Mouse (Mus musculus) embryonic facial prominence, embryonic 12.5 days (tissue): ENCODE measurements around the gene Fblim1. TPM values are rescaled to one million over a fixed set of nuclear protein-coding genes. Genes with fewer than 3 reads are reported as not detected.

ENCODE experiments used
- ATAC-seq: fragments of 200-750 bp; cut with Nextera tagmentation; 2 replicates; pipeline ENCODE4 v1.8.0; 2017; ENCODE audit not compliant: insufficient number of reproducible peaks, insufficient read depth, low FRiP score, low TSS enrichment
- H3K27ac ChIP-seq: fragments of 300-500 bp; sonication (generic); 2 replicates; pipeline ENCODE4 v1.5.1; 2016; ENCODE audit warnings: mild to moderate bottlenecking
- H3K27me3 ChIP-seq: fragments of 300-500 bp; sonication (generic); 2 replicates; pipeline ENCODE4 v1.6.1; 2016; ENCODE audit warnings: mild to moderate bottlenecking, moderate library complexity
- H3K36me3 ChIP-seq: fragments of 300-500 bp; sonication (generic); 2 replicates; pipeline ENCODE4 v1.6.1; 2016; ENCODE audit warnings: mild to moderate bottlenecking
- H3K4me1 ChIP-seq: fragments of 300-500 bp; sonication (generic); 2 replicates; pipeline ENCODE4 v1.6.1; 2016
- H3K4me2 ChIP-seq: fragments of 300-500 bp; sonication (generic); replicated peaks from 2 replicates; pipeline ENCODE4 v1.6.1; 2016; ENCODE audit warnings: mild to moderate bottlenecking, moderate library complexity
- H3K4me3 ChIP-seq: fragments of 300-500 bp; sonication (generic); 2 replicates; pipeline ENCODE4 v1.5.1; 2016; ENCODE audit warnings: mild to moderate bottlenecking
- H3K9ac ChIP-seq: fragments of 300-500 bp; sonication (generic); 2 replicates; pipeline ENCODE4 v1.6.1; 2016; ENCODE audit warnings: mild to moderate bottlenecking, moderate library complexity
- H3K9me3 ChIP-seq: fragments of 300-500 bp; sonication (generic); 2 replicates; pipeline ENCODE4 v1.6.1; 2016; ENCODE audit warnings: mild to moderate bottlenecking, moderate library complexity
- WGBS: fragments of 180-500 bp; shearing (Covaris S2); methylation state at CpG from one replicate; pipeline ENCODE4 v1.1.7; 2016; 5-methylcytosine and 5-hydroxymethylcytosine counted together
- polyA plus RNA-seq: library from polyadenylated mRNA; unstranded; fragments of >200 nt; fragmentation: Nextera tagmentation; extraction: Ambion mirVana; gene quantifications from 2 replicates; pipeline ENCODE4 v1.2.1, GENCODE M21; 2016

The Fblim1 gene
- 71.3 and 77.2 TPM in 2 replicates for polyA plus RNA-seq

DNA sequence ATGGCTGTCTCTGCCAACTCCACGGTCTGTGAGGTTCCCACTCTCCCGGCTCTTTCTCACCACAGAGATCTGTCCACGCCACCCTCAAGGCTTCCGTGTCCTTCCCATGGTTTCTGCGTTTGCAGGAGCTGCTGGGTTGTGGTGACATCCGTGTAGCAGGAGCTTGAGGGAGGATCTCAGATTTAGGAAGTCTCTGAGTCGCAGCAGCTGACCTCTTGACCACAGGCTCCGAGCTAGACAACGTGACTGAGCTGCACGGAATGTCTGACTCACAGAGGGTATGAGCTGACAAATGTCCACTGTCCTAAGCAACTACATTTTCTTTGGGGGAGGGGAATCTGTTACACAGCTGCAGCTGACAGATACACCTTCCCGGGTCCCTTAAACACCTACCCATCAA is at the start of gene Fblim1:
Gene Fblim1, minus strand, starts transcription at position 236 of the 400 bp plus-strand sequence.
- no peak for ATAC-seq
- H3K9me3 ChIP-seq = no peaks in the 10 kb centered on the region
- no peak within 1 kb of the TSS for H3K4me3 ChIP-seq
- H3K36me3 ChIP-seq = no peaks in the 10 kb centered on the region
- H3K4me2 ChIP-seq = no peak within 1 kb of the TSS
- no peak within 1 kb of the TSS for H3K9ac ChIP-seq
- 78% methylated on average over 11 of the region's 11 CpGs for WGBS
- peaks cover 8% of the 10 kb centered on the region; the same call in 1 of the 2 replicates for H3K4me1 ChIP-seq
- H3K27me3 ChIP-seq = no peaks in the 10 kb centered on the region
- H3K27ac ChIP-seq = no peak within 1 kb of the TSS

DNA sequence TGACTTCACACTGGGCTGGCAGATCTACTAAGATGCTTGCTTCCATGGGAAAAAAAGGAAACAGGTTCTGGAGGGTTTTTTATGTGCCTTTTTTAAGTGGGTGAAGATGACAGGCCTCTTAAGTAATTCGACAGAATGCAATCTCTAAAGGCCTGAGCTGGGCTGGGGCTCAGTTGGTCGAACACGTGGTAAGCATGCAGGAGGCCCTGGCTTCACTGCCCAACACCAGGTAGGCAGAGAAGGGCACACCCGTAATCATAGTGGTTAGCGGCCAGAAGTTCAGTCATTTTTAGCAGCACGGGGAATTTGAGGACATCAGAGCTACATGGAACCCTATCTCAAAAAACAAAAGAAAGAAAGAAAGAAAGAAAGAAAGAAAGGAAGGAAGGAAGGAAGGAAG is 48.6 kb upstream of the Fblim1 start:
- Histone ChIP-seq H3K27me3 (no peaks in the 10 kb centered on the region), H3K4me2 (no peak overlapping the region), H3K9me3 (no peaks in the 10 kb centered on the region), H3K27ac (0 out of 2 replicates have a peak overlapping the region, but pooled peaks have one; percentile 11), H3K36me3 (peaks cover 35% of the 10 kb centered on the region), H3K4me1 (peaks cover 2% of the 10 kb centered on the region; the same call in 1 of the 2 replicates), H3K4me3 (no peak overlapping the region), H3K9ac (no peak overlapping the region)
- 91% methylated on average over 6 of the region's 6 CpGs for WGBS
- no peak for ATAC-seq

DNA sequence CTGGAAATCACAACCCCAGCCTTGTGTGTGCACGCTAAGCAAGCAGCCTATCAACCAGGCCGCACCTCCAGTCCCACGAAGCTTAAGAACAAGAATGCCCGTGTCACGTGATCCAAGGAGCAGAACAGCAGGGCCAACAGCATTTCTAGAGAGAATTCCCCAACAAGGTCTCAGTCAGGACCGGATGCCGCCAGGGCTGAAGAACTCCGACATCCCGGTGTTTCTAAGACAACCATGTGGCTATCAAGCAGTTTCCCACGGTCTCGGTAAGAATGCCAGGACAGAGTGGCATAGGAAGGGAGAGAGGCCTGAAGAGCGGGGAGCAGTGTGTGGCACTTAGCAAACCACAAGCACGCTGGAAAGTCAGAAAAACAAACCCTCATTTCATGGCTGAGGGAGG is 47.9 kb upstream of the Fblim1 start:
- H3K4me1 ChIP-seq = peaks cover 9% of the 10 kb centered on the region; the same call in 1 of the 2 replicates
- no peaks in the 10 kb centered on the region for H3K27me3 ChIP-seq
- no peaks in the 10 kb centered on the region for H3K9me3 ChIP-seq
- 89% methylated on average over 13 of the region's 13 CpGs for WGBS
- no peak for ATAC-seq
- peaks cover 38% of the 10 kb centered on the region for H3K36me3 ChIP-seq
- H3K4me2 ChIP-seq = no peak overlapping the region
- no peak overlapping the region for H3K9ac ChIP-seq
- H3K27ac ChIP-seq = 0 out of 2 replicates have a peak overlapping the region, but pooled peaks have one; percentile 11
- no peak overlapping the region for H3K4me3 ChIP-seq

DNA sequence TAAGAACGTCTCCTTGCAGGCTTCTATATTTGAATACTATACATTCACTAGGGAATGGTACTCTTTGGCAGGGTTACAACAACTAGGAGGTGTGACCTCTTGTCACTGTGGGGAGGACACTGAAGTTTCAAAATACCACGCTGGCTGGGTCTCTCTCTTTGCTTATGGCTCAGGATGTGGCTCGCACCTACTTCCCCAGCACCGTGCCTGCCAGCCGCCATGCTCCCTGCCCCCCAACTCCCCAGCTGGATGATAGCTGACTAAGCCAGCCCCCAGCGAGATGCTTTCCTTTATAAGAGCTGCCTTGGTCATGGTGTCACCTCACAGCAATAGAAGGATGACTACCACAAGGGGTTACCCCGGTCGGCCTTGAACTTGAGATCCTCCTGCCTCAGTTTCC is 47.1 kb upstream of the Fblim1 start:
- 92% methylated on average over 8 of the region's 8 CpGs for WGBS
- no peak overlapping the region for H3K9ac ChIP-seq
- H3K4me1 ChIP-seq = peaks cover 9% of the 10 kb centered on the region; the same call in 1 of the 2 replicates
- no peaks in the 10 kb centered on the region for H3K27me3 ChIP-seq
- no peaks in the 10 kb centered on the region for H3K9me3 ChIP-seq
- no peak for ATAC-seq
- H3K36me3 ChIP-seq = peaks cover 41% of the 10 kb centered on the region
- no peak overlapping the region for H3K4me3 ChIP-seq
- no peak overlapping the region for H3K27ac ChIP-seq
- H3K4me2 ChIP-seq = no peak overlapping the region

DNA sequence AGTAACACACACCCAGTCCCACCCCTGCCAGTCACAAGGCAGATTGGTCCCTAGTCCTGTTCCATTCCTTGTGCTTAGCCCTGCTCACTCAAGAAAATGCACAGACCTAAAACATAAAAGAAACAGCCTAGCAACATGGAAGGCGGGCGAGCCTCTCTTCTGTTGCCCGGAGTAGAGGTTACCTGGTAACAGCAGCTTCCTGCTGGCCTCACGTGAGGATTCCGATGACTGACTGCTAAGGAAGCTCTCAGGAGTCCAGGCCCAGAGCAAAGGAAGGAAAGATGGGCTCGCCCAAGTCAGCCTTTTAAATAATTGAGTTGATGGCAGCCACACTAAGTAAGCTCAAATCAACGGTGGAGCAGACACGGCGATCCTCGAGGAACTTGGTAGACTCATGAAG is 46.0 kb upstream of the Fblim1 start:
- Histone ChIP-seq H3K9me3 (no peaks in the 10 kb centered on the region), H3K4me2 (no peak overlapping the region), H3K36me3 (peaks cover 44% of the 10 kb centered on the region), H3K27ac (no peak overlapping the region), H3K9ac (no peak overlapping the region), H3K27me3 (no peaks in the 10 kb centered on the region), H3K4me3 (no peak overlapping the region), H3K4me1 (peaks cover 9% of the 10 kb centered on the region; the same call in 1 of the 2 replicates)
- ATAC-seq = no peak
- 88% methylated on average over 10 of the region's 10 CpGs for WGBS

DNA sequence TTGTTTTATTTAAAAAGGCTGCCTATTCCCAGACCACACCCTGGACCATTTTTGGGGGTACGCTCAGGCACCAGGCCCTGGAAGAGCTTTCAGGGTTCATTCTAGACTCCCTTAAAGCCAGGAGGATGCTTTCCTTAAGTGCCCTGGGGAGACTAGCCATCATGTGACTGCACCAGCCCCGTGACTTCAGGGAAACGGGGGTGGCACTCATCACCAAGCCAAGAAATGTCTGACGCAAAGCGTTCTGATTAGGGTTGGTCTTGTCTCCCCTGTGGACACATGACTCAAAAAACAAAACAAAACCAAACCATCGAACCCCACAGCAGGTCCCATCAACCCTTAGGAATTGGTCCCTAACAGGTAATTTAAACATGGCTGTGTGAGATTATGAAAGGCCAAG is 45.4 kb upstream of the Fblim1 start:
- ATAC-seq = no peak
- no peak overlapping the region for H3K9ac ChIP-seq
- 85% methylated on average over 6 of the region's 6 CpGs for WGBS
- no peak overlapping the region for H3K27ac ChIP-seq
- peaks cover 43% of the 10 kb centered on the region for H3K36me3 ChIP-seq
- H3K4me1 ChIP-seq = peaks cover 9% of the 10 kb centered on the region; the same call in 1 of the 2 replicates
- H3K4me2 ChIP-seq = no peak overlapping the region
- no peak overlapping the region for H3K4me3 ChIP-seq
- no peaks in the 10 kb centered on the region for H3K27me3 ChIP-seq
- H3K9me3 ChIP-seq = no peaks in the 10 kb centered on the region

DNA sequence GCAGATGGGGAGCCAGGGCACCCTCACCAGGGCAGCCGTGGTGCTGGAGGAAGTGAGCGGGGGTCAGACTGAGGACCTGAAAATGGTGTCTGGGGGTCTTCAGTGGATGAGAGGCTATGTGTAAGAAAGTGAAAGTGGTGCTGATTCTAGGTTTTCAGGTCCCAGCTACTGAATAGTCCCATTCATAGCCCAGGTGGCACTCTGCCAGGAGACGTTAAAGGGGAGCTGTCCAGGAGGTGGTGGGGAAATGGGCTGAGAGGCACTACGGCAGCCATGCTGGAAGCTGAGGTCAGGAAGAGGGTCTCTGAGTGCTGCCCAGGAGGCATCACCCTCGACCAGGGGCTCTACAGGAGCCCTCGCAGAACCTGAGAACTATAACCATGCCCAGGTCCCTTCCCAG is 43.3 kb upstream of the Fblim1 start:
- Histone ChIP-seq H3K27me3 (no peaks in the 10 kb centered on the region), H3K4me2 (no peak overlapping the region), H3K27ac (0 out of 2 replicates have a peak overlapping the region, but pooled peaks have one; percentile 63), H3K9ac (no peak overlapping the region), H3K4me3 (no peak overlapping the region), H3K9me3 (no peaks in the 10 kb centered on the region), H3K36me3 (peaks cover 37% of the 10 kb centered on the region), H3K4me1 (peaks cover 9% of the 10 kb centered on the region; the same call in 1 of the 2 replicates)
- WGBS = 66% methylated on average over 6 of the region's 6 CpGs
- peak; percentile 38; the same call in 1 of the 2 replicates for ATAC-seq

DNA sequence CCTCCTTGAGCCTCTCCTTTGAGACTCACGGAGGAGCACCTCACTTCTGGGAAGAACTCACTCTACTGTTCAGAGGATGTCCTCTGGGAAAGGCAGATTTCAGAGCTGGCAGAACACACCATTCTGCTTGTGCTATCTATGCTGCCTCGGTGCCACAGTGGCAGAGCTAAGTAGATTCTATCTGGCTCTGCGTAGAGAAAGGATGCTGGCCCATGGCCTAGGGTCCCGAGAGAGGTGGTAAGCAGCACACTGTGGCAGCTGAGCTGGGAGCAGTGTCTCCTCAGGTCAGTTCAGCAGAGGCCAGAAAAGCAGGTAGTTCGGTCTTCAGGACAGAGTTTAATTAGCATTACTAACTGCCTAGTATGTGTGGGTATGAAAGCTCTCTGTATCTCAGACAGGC is 42.4 kb upstream of the Fblim1 start:
- Histone ChIP-seq H3K9ac (no peak overlapping the region), H3K4me1 (peaks cover 14% of the 10 kb centered on the region; the same call in 1 of the 2 replicates), H3K27ac (no peak overlapping the region), H3K4me3 (no peak overlapping the region), H3K36me3 (peaks cover 30% of the 10 kb centered on the region), H3K27me3 (no peaks in the 10 kb centered on the region), H3K4me2 (no peak overlapping the region), H3K9me3 (no peaks in the 10 kb centered on the region)
- no peak for ATAC-seq
- 92% methylated on average over 5 of the region's 5 CpGs for WGBS

DNA sequence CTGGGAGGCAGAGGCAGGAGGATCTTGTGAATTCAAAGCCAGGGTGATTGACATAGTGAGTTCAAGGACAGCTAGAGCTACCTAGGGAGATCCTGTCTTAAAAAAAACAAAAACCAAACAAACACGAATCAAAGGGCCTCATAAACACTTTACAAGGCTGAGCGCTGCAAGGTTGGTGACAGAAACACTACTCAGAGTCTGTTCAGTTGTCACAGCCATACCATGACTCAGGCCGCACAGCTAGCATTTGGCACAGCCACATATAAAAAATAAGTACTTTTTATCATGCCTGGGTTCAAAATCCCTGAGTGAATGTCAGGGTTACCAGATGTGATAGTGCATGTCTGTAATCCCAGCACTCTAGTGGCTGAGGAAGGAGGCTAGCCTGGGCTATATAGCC is 41.3 kb upstream of the Fblim1 start:
- H3K9me3 ChIP-seq = no peaks in the 10 kb centered on the region
- no peak overlapping the region for H3K4me2 ChIP-seq
- peaks cover 15% of the 10 kb centered on the region; the same call in 1 of the 2 replicates for H3K4me1 ChIP-seq
- WGBS = 93% methylated on average over 3 of the region's 3 CpGs
- no peaks in the 10 kb centered on the region for H3K27me3 ChIP-seq
- ATAC-seq = no peak
- H3K27ac ChIP-seq = no peak overlapping the region
- H3K36me3 ChIP-seq = peaks cover 31% of the 10 kb centered on the region
- H3K4me3 ChIP-seq = no peak overlapping the region
- no peak overlapping the region for H3K9ac ChIP-seq

DNA sequence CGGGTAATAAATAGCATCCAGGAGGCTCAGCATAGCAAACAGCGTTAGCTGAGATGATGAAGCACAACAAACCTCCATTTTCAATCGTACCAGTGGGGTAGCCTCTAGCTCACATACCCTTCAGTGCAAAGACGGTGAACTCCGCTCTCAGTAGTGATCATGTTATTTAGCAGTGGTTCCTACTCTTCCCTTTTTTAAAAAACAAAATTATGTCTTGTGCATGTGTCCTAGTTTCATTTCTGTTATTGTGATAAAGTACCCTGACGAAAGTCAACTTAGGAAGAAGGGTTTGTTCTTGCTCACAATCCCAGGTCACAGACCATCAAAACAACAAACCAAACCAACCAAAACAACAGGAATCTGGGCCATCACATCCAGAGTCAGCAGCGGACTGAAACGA is 40.1 kb upstream of the Fblim1 start:
- Histone ChIP-seq H3K36me3 (peaks cover 33% of the 10 kb centered on the region), H3K27me3 (no peaks in the 10 kb centered on the region), H3K27ac (no peak overlapping the region), H3K4me1 (peaks cover 15% of the 10 kb centered on the region; the same call in 1 of the 2 replicates), H3K9ac (no peak overlapping the region), H3K4me2 (no peak overlapping the region), H3K9me3 (no peaks in the 10 kb centered on the region), H3K4me3 (no peak overlapping the region)
- WGBS = 91% methylated on average over 8 of the region's 8 CpGs
- no peak for ATAC-seq

DNA sequence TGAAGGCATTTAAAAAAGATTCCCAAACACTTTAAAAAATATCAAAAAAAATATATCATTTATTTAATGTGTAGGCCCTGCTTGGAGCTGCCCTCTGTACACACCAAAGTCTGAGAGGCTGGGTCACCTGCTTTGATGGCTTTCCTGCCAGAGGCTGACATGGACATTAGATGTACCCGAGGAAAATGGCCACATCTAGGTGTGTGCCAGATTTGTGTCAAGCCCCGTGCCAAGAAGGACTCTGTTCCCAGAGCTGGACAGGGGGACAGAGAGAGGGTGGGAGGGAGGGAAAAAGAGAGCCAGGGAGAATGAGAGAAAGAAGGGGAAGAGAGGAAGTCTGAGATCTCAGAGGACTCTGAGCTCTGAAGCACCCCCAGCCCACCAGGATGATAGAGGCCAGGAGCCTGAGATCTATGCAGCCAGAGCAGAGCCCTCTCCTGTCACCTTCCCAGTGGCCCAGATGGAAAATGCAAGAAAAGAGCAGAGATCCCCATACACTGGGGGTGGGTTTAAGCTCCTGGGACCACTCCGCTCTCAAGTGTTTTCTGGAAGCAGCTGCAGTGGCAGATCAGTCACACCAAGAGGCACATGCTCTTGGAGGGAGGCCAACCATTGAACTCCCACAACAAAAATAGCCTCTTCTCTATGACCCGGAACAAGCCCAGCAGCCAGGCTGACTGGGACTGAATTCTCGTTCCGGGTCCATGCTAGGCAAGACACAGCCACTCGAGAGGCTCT is 37.4 kb upstream of the Fblim1 start:
- WGBS = 67% methylated on average over 7 of the region's 7 CpGs
- no peak for ATAC-seq
- Histone ChIP-seq H3K9me3 (no peaks in the 10 kb centered on the region), H3K27me3 (no peaks in the 10 kb centered on the region), H3K27ac (peak overlapping the region; percentile 32; the same call in 1 of the 2 replicates), H3K4me1 (peaks cover 6% of the 10 kb centered on the region; the same call in 1 of the 2 replicates), H3K9ac (no peak overlapping the region), H3K4me3 (no peak overlapping the region), H3K36me3 (peaks cover 51% of the 10 kb centered on the region), H3K4me2 (no peak overlapping the region)
